Comparison of ENCODE assay signal across 8 mouse cellular contexts in genomic region chr14:56575416-56575815, GRCm38 (mm10). TPM values are rescaled to one million over a fixed set of nuclear protein-coding genes. Genes with fewer than 3 reads are reported as not detected.
DNase-seq lines count a peak whose midpoint lies in the region; ATAC-seq and TF ChIP-seq lines count a peak whose summit lies in the region.

Cenpj (minus strand) TSS chr14:56575425.
Parp4 (plus strand) TSS chr14:56575619.

- peak within 1 kb of the TSS; percentile 63 for H3K4me3 ChIP-seq in forebrain, embryonic 10.5 days
- peak within 1 kb of the TSS; percentile 80 for H3K4me3 ChIP-seq in heart, embryonic 16.5 days (ENCODE audit: low read length)
- peak within 1 kb of the TSS; percentile 70 for H3K4me3 ChIP-seq in liver, embryonic 16.5 days (ENCODE audit: low read depth, low read length)
- peak within 1 kb of the TSS; percentile 44 for H3K4me3 ChIP-seq in neural tube, embryonic 12.5 days
- H3K4me3 ChIP-seq in testis, adult 2 months (ENCODE audit: control insufficient read depth, low read depth, low read length): peak within 1 kb of the TSS; percentile 85

- no peaks in the 10 kb centered on the region for H3K9me3 ChIP-seq in forebrain, embryonic 10.5 days
- H3K9me3 ChIP-seq in heart, embryonic 16.5 days (replicated peaks; ENCODE audit: control insufficient read depth, low read length): no peaks in the 10 kb centered on the region
- H3K9me3 ChIP-seq in liver, embryonic 16.5 days (replicated peaks; ENCODE audit: control insufficient read depth, low read length): no peaks in the 10 kb centered on the region
- no peaks in the 10 kb centered on the region for H3K9me3 ChIP-seq in neural tube, embryonic 12.5 days

- peaks cover 6% of the 10 kb centered on the region; the same call in 1 of the 2 replicates for H3K27me3 ChIP-seq in forebrain, embryonic 10.5 days (ENCODE audit: poor library complexity, severe bottlenecking)
- H3K27me3 ChIP-seq in heart, embryonic 16.5 days (ENCODE audit: control insufficient read depth, insufficient read depth, low read length): no peaks in the 10 kb centered on the region
- H3K27me3 ChIP-seq in liver, embryonic 16.5 days (ENCODE audit: control insufficient read depth, insufficient read depth, low read depth, low read length): no peaks in the 10 kb centered on the region
- H3K27me3 ChIP-seq in neural tube, embryonic 12.5 days (replicated peaks): no peaks in the 10 kb centered on the region
- H3K27me3 ChIP-seq in testis, adult 2 months (ENCODE audit: control insufficient read depth, insufficient read depth, low read length): no peaks in the 10 kb centered on the region

- peak; percentile 83 for DNase-seq in c-Kit-positive CD71-negative TER-119-negative erythroid progenitor cells, embryonic 14.5 days (ENCODE audit: low read depth)
- peak; percentile 48 for DNase-seq in forebrain, embryonic 10.5 days (ENCODE audit: extremely low spot score, low spot score)
- DNase-seq in kidney, postnatal 36 days: peak; percentile 96

- 1% methylated on average over 24 of the region's 24 CpGs for WGBS in forebrain, embryonic 10.5 days
- under 1% methylated on average over 24 of the region's 24 CpGs for WGBS in heart, embryonic 16.5 days
- WGBS in liver, embryonic 16.5 days (ENCODE audit: insufficient replicate concordance): under 1% methylated on average over 24 of the region's 24 CpGs
- WGBS in neural tube, embryonic 12.5 days: under 1% methylated on average over 24 of the region's 24 CpGs

- no peak for TF ChIP-seq CTCF in testis, adult 2 months (IDR thresholded peaks at IDR 0.05; ENCODE audit: control insufficient read depth, insufficient read depth, insufficient replicate concordance, low read depth, low read length)

- peak; percentile 38 for ATAC-seq in CD4-positive, CD25-positive, alpha-beta regulatory T cell, adult 4 months
- ATAC-seq in heart, embryonic 16.5 days (replicated peaks; ENCODE audit: extremely low read depth, insufficient read depth, low FRiP score): peak; percentile 80
- peak; percentile 82 for ATAC-seq in liver, embryonic 16.5 days (ENCODE audit: low read depth)
- ATAC-seq in neural tube, embryonic 12.5 days (ENCODE audit: low FRiP score, low read depth): no peak

- no peaks in the 10 kb centered on the region for H3K36me3 ChIP-seq in forebrain, embryonic 10.5 days (replicated peaks)
- 0 out of 2 replicates have a peak, but pooled peaks cover 4% of the 10 kb centered on the region for H3K36me3 ChIP-seq in heart, embryonic 16.5 days (ENCODE audit: control insufficient read depth, insufficient read depth)
- H3K36me3 ChIP-seq in liver, embryonic 16.5 days (ENCODE audit: control insufficient read depth, insufficient read depth): no peaks in the 10 kb centered on the region
- no peaks in the 10 kb centered on the region for H3K36me3 ChIP-seq in neural tube, embryonic 12.5 days
- no peaks in the 10 kb centered on the region for H3K36me3 ChIP-seq in testis, adult 2 months (ENCODE audit: control insufficient read depth, insufficient read depth, low read length)

- peak within 1 kb of the TSS; percentile 88 for H3K9ac ChIP-seq in heart, embryonic 16.5 days (ENCODE audit: low read length)
- H3K9ac ChIP-seq in liver, embryonic 16.5 days (ENCODE audit: low read depth, low read length): peak within 1 kb of the TSS; percentile 70
- H3K9ac ChIP-seq in neural tube, embryonic 12.5 days: peak within 1 kb of the TSS; percentile 52

- TF ChIP-seq POLR2A in testis, adult 2 months (IDR thresholded peaks at IDR 0.05; ENCODE audit: control insufficient read depth, low read depth, low read length): peak; percentile 58

- peaks cover 26% of the 10 kb centered on the region for H3K4me1 ChIP-seq in forebrain, embryonic 10.5 days
- peaks cover 11% of the 10 kb centered on the region for H3K4me1 ChIP-seq in heart, embryonic 16.5 days (ENCODE audit: control insufficient read depth, insufficient read depth, low read length)
- H3K4me1 ChIP-seq in liver, embryonic 16.5 days (ENCODE audit: control insufficient read depth, low read depth, low read length): peaks cover 15% of the 10 kb centered on the region
- H3K4me1 ChIP-seq in neural tube, embryonic 12.5 days: peaks cover 10% of the 10 kb centered on the region
- peaks cover 7% of the 10 kb centered on the region for H3K4me1 ChIP-seq in testis, adult 2 months (ENCODE audit: control insufficient read depth, insufficient read depth, low read length)

- H3K4me2 ChIP-seq in heart, embryonic 16.5 days (ENCODE audit: low read depth, low read length): peak within 1 kb of the TSS; percentile 58
- H3K4me2 ChIP-seq in liver, embryonic 16.5 days (ENCODE audit: low read depth, low read length): peak within 1 kb of the TSS; percentile 75
- H3K4me2 ChIP-seq in neural tube, embryonic 12.5 days (replicated peaks): peak within 1 kb of the TSS; percentile 78

- peak within 1 kb of the TSS; percentile 74 for H3K27ac ChIP-seq in forebrain, embryonic 10.5 days
- peak within 1 kb of the TSS; percentile 82 for H3K27ac ChIP-seq in heart, embryonic 16.5 days (ENCODE audit: low read length)
- H3K27ac ChIP-seq in liver, embryonic 16.5 days (ENCODE audit: low read length): no peak within 1 kb of the TSS
- no peak within 1 kb of the TSS for H3K27ac ChIP-seq in neural tube, embryonic 12.5 days
- H3K27ac ChIP-seq in testis, adult 2 months (ENCODE audit: control insufficient read depth, insufficient read depth, low read depth, low read length): no peak within 1 kb of the TSS; the same call in 1 of the 2 replicates

RNA-seq across cellular contexts. Expression of gene Cenpj, which starts in this region (rescaled TPM):
- polyA plus RNA-seq in CD4-positive, CD25-positive, alpha-beta regulatory T cell, adult 4 months (2017; shearing (Covaris generic)): 10 to 100 TPM; 13.0 to 14.5 TPM
- 23.6 and 24.9 TPM in 2 replicates for polyA plus RNA-seq in forebrain, embryonic 10.5 days (2016; fragmentation: Nextera tagmentation; extraction: Ambion mirVana)
- 6.8 and 7.2 TPM in 2 replicates for polyA plus RNA-seq in heart, embryonic 16.5 days (2015; fragmentation: Nextera tagmentation; extraction: Ambion mirVana)
- polyA plus RNA-seq in liver, embryonic 16.5 days (2015; fragmentation: Nextera tagmentation; extraction: Ambion mirVana): 4.2 and 5.5 TPM in 2 replicates
- 12.6 and 16.7 TPM in 2 replicates for polyA plus RNA-seq in neural tube, embryonic 12.5 days (2016; fragmentation: Nextera tagmentation; extraction: Ambion mirVana)
- 4.5 and 6.6 TPM in 2 replicates for polyA plus RNA-seq in testis, adult 2 months (2012; rRNA removed)

RNA-seq across cellular contexts. Expression of gene Parp4, which starts in this region (rescaled TPM):
- polyA plus RNA-seq in CD4-positive, CD25-positive, alpha-beta regulatory T cell, adult 4 months (2017; shearing (Covaris generic)): 10 to 100 TPM; 47.3 to 49.6 TPM
- polyA plus RNA-seq in forebrain, embryonic 10.5 days (2016; fragmentation: Nextera tagmentation; extraction: Ambion mirVana): 0.95 and 1.6 TPM in 2 replicates
- 8.4 and 10.8 TPM in 2 replicates for polyA plus RNA-seq in heart, embryonic 16.5 days (2015; fragmentation: Nextera tagmentation; extraction: Ambion mirVana)
- 2.1 and 2.2 TPM in 2 replicates for polyA plus RNA-seq in liver, embryonic 16.5 days (2015; fragmentation: Nextera tagmentation; extraction: Ambion mirVana)
- 1.3 and 1.8 TPM in 2 replicates for polyA plus RNA-seq in neural tube, embryonic 12.5 days (2016; fragmentation: Nextera tagmentation; extraction: Ambion mirVana)
- 0.90 and 1.6 TPM in 2 replicates for polyA plus RNA-seq in testis, adult 2 months (2012; rRNA removed)

Comparison
In these comparisons a context has a peak if more than half of its experiments do, and no peak if none do; other contexts are left out.
1. H3K27ac ChIP-seq: peak in forebrain, embryonic 10.5 days (single experiment) and heart, embryonic 16.5 days (single experiment); none in liver, embryonic 16.5 days (single experiment), neural tube, embryonic 12.5 days (single experiment) and testis, adult 2 months (single experiment).
2. Peak in every context shown above with its lines, with median percentiles within 50 percentile points of each other: DNase-seq, H3K4me3 ChIP-seq, H3K4me2 ChIP-seq and H3K9ac ChIP-seq.